In genomic region chr1:87155531-87156198, GRCm38 (mm10) we compare ENCODE assay signal across 8 mouse cellular contexts. TPM values are rescaled to one million over a fixed set of nuclear protein-coding genes. Genes with fewer than 3 reads are reported as not detected.
DNase-seq lines count a peak whose midpoint lies in the region; ATAC-seq and TF ChIP-seq lines count a peak whose summit lies in the region.

No protein-coding gene starts in this region.

- H3K4me1 ChIP-seq in liver, embryonic 11.5 days (replicated peaks; ENCODE audit: control insufficient read depth, insufficient read depth, low read length) = 0 out of 2 replicates have a peak, but pooled peaks cover 2% of the 10 kb centered on the region
- H3K4me1 ChIP-seq in embryonic facial prominence, embryonic 12.5 days = peaks cover 17% of the 10 kb centered on the region; the same call in 1 of the 2 replicates
- no peaks in the 10 kb centered on the region for H3K4me1 ChIP-seq in hindbrain, postnatal 0 days (ENCODE audit: insufficient read depth, low read length)
- H3K4me1 ChIP-seq in olfactory bulb, adult 2 months (ENCODE audit: control insufficient read depth, insufficient read depth, low read length) = peaks cover 27% of the 10 kb centered on the region

- H3K9me3 ChIP-seq in liver, embryonic 11.5 days (ENCODE audit: control insufficient read depth, low read length) = no peaks in the 10 kb centered on the region
- no peaks in the 10 kb centered on the region for H3K9me3 ChIP-seq in embryonic facial prominence, embryonic 12.5 days
- H3K9me3 ChIP-seq in hindbrain, postnatal 0 days (ENCODE audit: low read length) = no peaks in the 10 kb centered on the region

- WGBS in liver, embryonic 11.5 days = 2% methylated on average over 55 of the region's 56 CpGs
- WGBS in embryonic facial prominence, embryonic 12.5 days = under 1% methylated on average over 41 of the region's 56 CpGs
- under 1% methylated on average over 56 of the region's 56 CpGs for WGBS in hindbrain, postnatal 0 days
- under 1% methylated on average over 53 of the region's 56 CpGs for WGBS in olfactory bulb, adult 2 months

- H3K9ac ChIP-seq in liver, embryonic 11.5 days (ENCODE audit: low read depth, low read length) = no peak overlapping the region
- H3K9ac ChIP-seq in embryonic facial prominence, embryonic 12.5 days = peak overlapping the region; percentile 24; the same call in 1 of the 2 replicates
- H3K9ac ChIP-seq in hindbrain, postnatal 0 days (replicated peaks; ENCODE audit: low read length) = peak overlapping the region; percentile 41; the same call in 1 of the 2 replicates

- TF ChIP-seq POLR2A in olfactory bulb, adult 2 months (IDR thresholded peaks at IDR 0.05; ENCODE audit: insufficient read depth, low read depth, low read length) = no peak

- no peak for ATAC-seq in liver, embryonic 11.5 days (replicated peaks; ENCODE audit: low FRiP score)
- ATAC-seq in embryonic facial prominence, embryonic 12.5 days (ENCODE audit: insufficient number of reproducible peaks, insufficient read depth, low FRiP score, low TSS enrichment) = no peak
- ATAC-seq in hindbrain, postnatal 0 days = peak; percentile 42
- no peak for ATAC-seq in activated CD4-positive, CD25-positive, alpha-beta regulatory T cell, adult 4 months

- H3K27me3 ChIP-seq in liver, embryonic 11.5 days (replicated peaks; ENCODE audit: control insufficient read depth, insufficient read depth, low read length) = peaks cover 87% of the 10 kb centered on the region
- peaks cover 96% of the 10 kb centered on the region for H3K27me3 ChIP-seq in embryonic facial prominence, embryonic 12.5 days
- H3K27me3 ChIP-seq in hindbrain, postnatal 0 days (ENCODE audit: insufficient read depth, low read length) = peaks cover 59% of the 10 kb centered on the region

- DNase-seq in liver, embryonic 11.5 days (ENCODE audit: low spot score) = no peak
- DNase-seq in liver (no peak), adipocyte (ENCODE audit: low spot score) (no peak)
- peak; percentile 47 for DNase-seq in hindbrain, postnatal 0 days (ENCODE audit: low spot score)
- DNase-seq in thymus, adult 18-20 months = no peak

- TF ChIP-seq CTCF in hindbrain, postnatal 0 days (IDR thresholded peaks at IDR 0.05; ENCODE audit: low read depth) = no peak
- TF ChIP-seq CTCF in olfactory bulb, adult 2 months (IDR thresholded peaks at IDR 0.05; ENCODE audit: insufficient read depth, low read depth, low read length) = no peak

- H3K36me3 ChIP-seq in liver, embryonic 11.5 days (ENCODE audit: control insufficient read depth, insufficient read depth, low read length) = no peaks in the 10 kb centered on the region
- H3K36me3 ChIP-seq in embryonic facial prominence, embryonic 12.5 days = no peaks in the 10 kb centered on the region
- no peaks in the 10 kb centered on the region for H3K36me3 ChIP-seq in hindbrain, postnatal 0 days (ENCODE audit: insufficient read depth, low read length)

- no peak overlapping the region for H3K27ac ChIP-seq in liver, embryonic 11.5 days (ENCODE audit: low read depth, low read length)
- no peak overlapping the region for H3K27ac ChIP-seq in embryonic facial prominence, embryonic 12.5 days
- no peak overlapping the region for H3K27ac ChIP-seq in hindbrain, postnatal 0 days
- no peak overlapping the region for H3K27ac ChIP-seq in olfactory bulb, adult 2 months (ENCODE audit: insufficient read depth, low read depth, low read length)

- H3K4me3 ChIP-seq in liver, embryonic 11.5 days (ENCODE audit: low read depth, low read length) = peak overlapping the region; percentile 32
- peak overlapping the region; percentile 40 for H3K4me3 ChIP-seq in embryonic facial prominence, embryonic 12.5 days
- H3K4me3 ChIP-seq in hindbrain, postnatal 0 days (ENCODE audit: low read length) = peak overlapping the region; percentile 45
- H3K4me3 ChIP-seq in olfactory bulb, adult 2 months (ENCODE audit: insufficient read depth, low read depth, low read length) = peak overlapping the region; percentile 43

- H3K4me2 ChIP-seq in liver, embryonic 11.5 days = peak overlapping the region; percentile 40
- H3K4me2 ChIP-seq in embryonic facial prominence, embryonic 12.5 days (replicated peaks) = peak overlapping the region; percentile 74
- H3K4me2 ChIP-seq in hindbrain, postnatal 0 days (ENCODE audit: low read depth, low read length) = peak overlapping the region; percentile 65

RNA-seq across cellular contexts. Expression of gene Ecel1, which starts 0.7 kb away (rescaled TPM):
- polyA plus RNA-seq in liver, embryonic 11.5 days (2014; fragmentation: Nextera tagmentation; extraction: Ambion mirVana) = 0.18 and 0.48 TPM in 2 replicates
- 1.9 and 2.3 TPM in 2 replicates for polyA plus RNA-seq in embryonic facial prominence, embryonic 12.5 days (2016; fragmentation: Nextera tagmentation; extraction: Ambion mirVana)
- 45.6 and 50.0 TPM in 2 replicates for total RNA-seq in hindbrain, postnatal 0 days (2014; rRNA removed)
- 35.6 and 36.2 TPM in 2 replicates for polyA plus RNA-seq in hindbrain, postnatal 0 days (2015; fragmentation: Nextera tagmentation; extraction: Ambion mirVana)
- polyA plus RNA-seq in olfactory bulb, adult 2 months (2012; ENCODE audit: insufficient read depth, insufficient read length, low replicate concordance, missing spikeins) = not detected in 2 replicates
- polyA plus RNA-seq in activated CD4-positive, CD25-positive, alpha-beta regulatory T cell, adult 4 months (2017; shearing (Covaris generic)) = under 1 TPM in 1 of 2 experiments, not detected in 1; 0.36 TPM

RNA-seq across cellular contexts. Expression of gene Prss56, which starts 27.4 kb away (rescaled TPM):
- not detected in 2 replicates for polyA plus RNA-seq in liver, embryonic 11.5 days (2014; fragmentation: Nextera tagmentation; extraction: Ambion mirVana)
- 1.1 and 2.6 TPM in 2 replicates for polyA plus RNA-seq in embryonic facial prominence, embryonic 12.5 days (2016; fragmentation: Nextera tagmentation; extraction: Ambion mirVana)
- total RNA-seq in hindbrain, postnatal 0 days (2014; rRNA removed) = 0.29 and 0.31 TPM in 2 replicates
- polyA plus RNA-seq in hindbrain, postnatal 0 days (2015; fragmentation: Nextera tagmentation; extraction: Ambion mirVana) = 0.46 and 0.47 TPM in 2 replicates
- not detected in 2 replicates for polyA plus RNA-seq in olfactory bulb, adult 2 months (2012; ENCODE audit: insufficient read depth, insufficient read length, low replicate concordance, missing spikeins)
- polyA plus RNA-seq in activated CD4-positive, CD25-positive, alpha-beta regulatory T cell, adult 4 months (2017; shearing (Covaris generic)) = not detected

RNA-seq across cellular contexts. Expression of gene Akp3, which starts 30.9 kb away (rescaled TPM):
- not detected in 2 replicates for polyA plus RNA-seq in liver, embryonic 11.5 days (2014; fragmentation: Nextera tagmentation; extraction: Ambion mirVana)
- polyA plus RNA-seq in embryonic facial prominence, embryonic 12.5 days (2016; fragmentation: Nextera tagmentation; extraction: Ambion mirVana) = not detected in 2 replicates
- total RNA-seq in hindbrain, postnatal 0 days (2014; rRNA removed) = not detected in 2 replicates
- not detected in 2 replicates for polyA plus RNA-seq in hindbrain, postnatal 0 days (2015; fragmentation: Nextera tagmentation; extraction: Ambion mirVana)
- polyA plus RNA-seq in olfactory bulb, adult 2 months (2012; ENCODE audit: insufficient read depth, insufficient read length, low replicate concordance, missing spikeins) = not detected in 2 replicates
- not detected for polyA plus RNA-seq in activated CD4-positive, CD25-positive, alpha-beta regulatory T cell, adult 4 months (2017; shearing (Covaris generic))

RNA-seq across cellular contexts. Expression of gene Chrnd, which starts 34.7 kb away (rescaled TPM):
- 0.08 TPM in 1 of 2 replicates, not detected in the other for polyA plus RNA-seq in liver, embryonic 11.5 days (2014; fragmentation: Nextera tagmentation; extraction: Ambion mirVana)
- polyA plus RNA-seq in embryonic facial prominence, embryonic 12.5 days (2016; fragmentation: Nextera tagmentation; extraction: Ambion mirVana) = 1.2 and 1.6 TPM in 2 replicates
- not detected in 2 replicates for total RNA-seq in hindbrain, postnatal 0 days (2014; rRNA removed)
- polyA plus RNA-seq in hindbrain, postnatal 0 days (2015; fragmentation: Nextera tagmentation; extraction: Ambion mirVana) = not detected in 2 replicates
- polyA plus RNA-seq in olfactory bulb, adult 2 months (2012; ENCODE audit: insufficient read depth, insufficient read length, low replicate concordance, missing spikeins) = not detected in 2 replicates
- not detected for polyA plus RNA-seq in activated CD4-positive, CD25-positive, alpha-beta regulatory T cell, adult 4 months (2017; shearing (Covaris generic))

RNA-seq across cellular contexts. Expression of gene Chrng, which starts 48.8 kb away (rescaled TPM):
- polyA plus RNA-seq in liver, embryonic 11.5 days (2014; fragmentation: Nextera tagmentation; extraction: Ambion mirVana) = 0.55 and 0.62 TPM in 2 replicates
- polyA plus RNA-seq in embryonic facial prominence, embryonic 12.5 days (2016; fragmentation: Nextera tagmentation; extraction: Ambion mirVana) = 6.0 and 9.8 TPM in 2 replicates
- total RNA-seq in hindbrain, postnatal 0 days (2014; rRNA removed) = 0.22 TPM in 1 of 2 replicates, not detected in the other
- 0.06 TPM in 1 of 2 replicates, not detected in the other for polyA plus RNA-seq in hindbrain, postnatal 0 days (2015; fragmentation: Nextera tagmentation; extraction: Ambion mirVana)
- polyA plus RNA-seq in olfactory bulb, adult 2 months (2012; ENCODE audit: insufficient read depth, insufficient read length, low replicate concordance, missing spikeins) = not detected in 2 replicates
- polyA plus RNA-seq in activated CD4-positive, CD25-positive, alpha-beta regulatory T cell, adult 4 months (2017; shearing (Covaris generic)) = not detected

Comparison
In these comparisons a context has a peak if more than half of its experiments do, and no peak if none do; other contexts are left out.
1. RNA of gene Ecel1, which starts 0.7 kb away (polyA plus RNA-seq): 35.6 to 36.2 TPM in hindbrain, postnatal 0 days; 1.9 to 2.3 TPM in embryonic facial prominence, embryonic 12.5 days, 0.36 TPM in activated CD4-positive, CD25-positive, alpha-beta regulatory T cell, adult 4 months, 0.18 to 0.48 TPM in liver, embryonic 11.5 days and not detected in olfactory bulb, adult 2 months; every median in the first group is over 10 times any median in the second.
2. Peak in every context shown above with its lines, with median percentiles within 50 percentile points of each other: H3K4me2 ChIP-seq and H3K4me3 ChIP-seq.